Mouse (Mus musculus): ENCODE measurements around the gene Klk1b16. TPM values are rescaled to one million over a fixed set of nuclear protein-coding genes. Genes with fewer than 3 reads are reported as not detected.

Klk1b16 gene
- polyA plus RNA-seq, 1 experiment from 2014 or later, result not detected

Other genes with a start within 250 kb of the Klk1b16 start
- gene Klk15, start 203.0 kb upstream of the Klk1b16 start, polyA plus RNA-seq (2015; fragmentation: Nextera tagmentation; extraction: Ambion mirVana), result not detected in 2 replicates
- gene Klk1b8, start 186.1 kb upstream of the Klk1b16 start, polyA plus RNA-seq (2015; fragmentation: Nextera tagmentation; extraction: Ambion mirVana), result not detected in 2 replicates
- gene Klk1b1, start 170.0 kb upstream of the Klk1b16 start, polyA plus RNA-seq (2015; fragmentation: Nextera tagmentation; extraction: Ambion mirVana), result not detected in 2 replicates
- not detected in 2 replicates for gene Klk1b9, start 160.7 kb upstream of the Klk1b16 start, polyA plus RNA-seq (2015; fragmentation: Nextera tagmentation; extraction: Ambion mirVana)
- not detected in 2 replicates for gene Klk1b11, start 140.9 kb upstream of the Klk1b16 start, polyA plus RNA-seq (2015; fragmentation: Nextera tagmentation; extraction: Ambion mirVana)
- not detected in 2 replicates for gene Klk1b26, start 124.6 kb upstream of the Klk1b16 start, polyA plus RNA-seq (2015; fragmentation: Nextera tagmentation; extraction: Ambion mirVana)
- gene Klk1b27, start 84.5 kb upstream of the Klk1b16 start, polyA plus RNA-seq (2015; fragmentation: Nextera tagmentation; extraction: Ambion mirVana), result not detected in 2 replicates
- gene Klk1b21, start 34.4 kb upstream of the Klk1b16 start, polyA plus RNA-seq (2015; fragmentation: Nextera tagmentation; extraction: Ambion mirVana), result not detected in 2 replicates
- not detected in 2 replicates for gene Klk1b22, start 24.1 kb upstream of the Klk1b16 start, polyA plus RNA-seq (2015; fragmentation: Nextera tagmentation; extraction: Ambion mirVana)
- not detected in 2 replicates for gene Klk1b24, start 51.5 kb downstream of the Klk1b16 start, polyA plus RNA-seq (2015; fragmentation: Nextera tagmentation; extraction: Ambion mirVana)
- not detected in 2 replicates for gene Klk1b3, start 61.4 kb downstream of the Klk1b16 start, polyA plus RNA-seq (2015; fragmentation: Nextera tagmentation; extraction: Ambion mirVana)
- not detected in 2 replicates for gene Klk1b4, start 70.7 kb downstream of the Klk1b16 start, polyA plus RNA-seq (2015; fragmentation: Nextera tagmentation; extraction: Ambion mirVana)
- not detected in 2 replicates for gene Klk1b5, start 79.2 kb downstream of the Klk1b16 start, polyA plus RNA-seq (2015; fragmentation: Nextera tagmentation; extraction: Ambion mirVana)
- gene Klk1, start 88.6 kb downstream of the Klk1b16 start, polyA plus RNA-seq (2015; fragmentation: Nextera tagmentation; extraction: Ambion mirVana), result 23.0 and 35.6 TPM in 2 replicates
- gene Gm36864, start 99.4 kb downstream of the Klk1b16 start, polyA plus RNA-seq (2015; fragmentation: Nextera tagmentation; extraction: Ambion mirVana), result not detected in 2 replicates
- gene 1700028J19Rik, start 109.9 kb downstream of the Klk1b16 start, polyA plus RNA-seq (2015; fragmentation: Nextera tagmentation; extraction: Ambion mirVana), result 0.65 and 1.1 TPM in 2 replicates
- gene 2410002F23Rik, start 110.0 kb downstream of the Klk1b16 start, polyA plus RNA-seq (2015; fragmentation: Nextera tagmentation; extraction: Ambion mirVana), result 40.3 and 42.3 TPM in 2 replicates
- gene Acp4, start 120.6 kb downstream of the Klk1b16 start, polyA plus RNA-seq (2015; fragmentation: Nextera tagmentation; extraction: Ambion mirVana), result not detected in 2 replicates
- not detected in 2 replicates for gene Gm15517, start 124.7 kb downstream of the Klk1b16 start, polyA plus RNA-seq (2015; fragmentation: Nextera tagmentation; extraction: Ambion mirVana)
- 3.5 and 3.8 TPM in 2 replicates for gene Clec11a, start 170.1 kb downstream of the Klk1b16 start, polyA plus RNA-seq (2015; fragmentation: Nextera tagmentation; extraction: Ambion mirVana)
- gene Shank1, start 173.5 kb downstream of the Klk1b16 start, polyA plus RNA-seq (2015; fragmentation: Nextera tagmentation; extraction: Ambion mirVana), result 0.39 and 0.44 TPM in 2 replicates
- 0.55 and 0.58 TPM in 2 replicates for gene Syt3, start 247.3 kb downstream of the Klk1b16 start, polyA plus RNA-seq (2015; fragmentation: Nextera tagmentation; extraction: Ambion mirVana)
- 0.51 and 0.60 TPM in 2 replicates for gene 1700008O03Rik, start 249.1 kb downstream of the Klk1b16 start, polyA plus RNA-seq (2015; fragmentation: Nextera tagmentation; extraction: Ambion mirVana)

Data from intestine, postnatal 0 days (tissue).